Mouse (Mus musculus) thymus, postnatal 25 days (tissue): ENCODE measurements around the gene Syngr2.
"Not testable (repeated sequence)": the region's sequence is repeated elsewhere in the genome, so short reads cannot be mapped to it uniquely, and the experiment has no call there.

ENCODE experiments used
- DNase-seq: peaks from one replicate; pipeline ENCODE4 v3.0.0; 2022

Gene Syngr2

DNA sequence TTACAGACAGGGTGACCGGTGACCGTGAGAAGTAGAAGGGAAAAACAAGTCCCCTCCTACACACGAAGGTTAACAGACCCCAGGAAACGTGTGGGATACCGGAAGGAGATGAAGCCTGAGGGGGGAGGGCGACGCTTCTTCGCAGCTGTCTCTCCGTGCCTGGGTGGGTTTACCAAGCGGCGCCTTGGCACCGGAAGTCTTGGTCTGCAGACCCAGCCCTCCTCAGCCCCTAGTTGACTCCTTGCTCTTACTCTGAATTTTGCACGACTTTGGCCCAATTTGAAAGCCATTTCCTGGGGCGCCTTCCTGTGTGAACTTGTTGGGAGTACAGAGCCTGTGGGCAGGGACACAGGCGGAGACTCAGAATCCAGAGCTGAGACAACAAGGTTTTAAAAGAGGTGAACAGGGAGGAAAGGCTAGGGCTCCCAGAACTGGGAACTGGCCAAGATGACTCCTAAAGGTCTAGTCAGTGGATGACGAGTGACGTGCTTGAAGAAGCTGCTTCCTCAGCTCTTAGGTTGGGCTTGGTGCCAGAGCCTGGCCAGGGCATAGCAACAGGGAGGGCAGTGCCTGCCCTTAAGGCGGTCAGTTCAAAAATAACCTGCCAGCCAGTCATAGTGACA, 28.2 kb upstream of the Syngr2 start:
- peak; percentile 87 for DNase-seq

DNA sequence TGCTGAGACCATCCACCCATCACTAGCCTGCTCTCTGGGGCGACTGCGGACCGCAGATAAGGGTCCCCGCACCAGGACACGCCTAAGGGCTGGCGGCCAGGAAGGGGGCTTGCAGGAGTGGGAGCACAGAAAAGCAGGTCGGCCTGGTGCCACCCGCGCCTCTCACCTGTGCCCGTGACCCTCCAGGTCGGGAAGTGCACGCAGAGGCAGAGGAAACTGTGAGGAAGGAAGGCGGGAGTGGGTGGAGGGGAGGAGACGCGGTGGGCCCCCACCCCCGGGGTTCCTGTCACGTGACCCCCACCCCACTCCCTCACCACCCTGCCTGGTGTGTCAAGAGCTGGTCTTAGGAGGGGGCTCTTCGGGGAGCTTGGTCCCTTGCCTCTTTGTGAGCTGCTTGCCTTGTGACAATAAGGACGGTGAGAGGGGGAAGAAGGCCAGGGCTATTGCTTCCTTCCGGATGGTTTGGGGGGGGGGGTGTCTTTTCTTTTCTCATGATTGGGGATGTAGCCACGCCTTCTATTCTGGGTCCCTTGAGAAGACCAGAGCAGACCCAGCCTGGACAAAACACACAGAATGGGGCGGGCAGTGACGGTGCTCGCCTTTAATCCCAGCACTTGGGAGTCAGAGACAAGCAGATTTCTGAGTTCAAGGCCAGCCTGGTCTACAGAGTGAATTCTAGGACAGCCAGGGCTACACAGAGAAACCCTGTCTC, 27.3 kb upstream of the Syngr2 start, which contains the start of the genes Tmc8 and Tmc6:
Gene Tmc8 (plus strand): TSS at position 84 of the 712 bp plus-strand sequence.
Gene Tmc6 (minus strand): TSS at position 206 of the 712 bp plus-strand sequence.
- DNase-seq, result peak; percentile 92

DNA sequence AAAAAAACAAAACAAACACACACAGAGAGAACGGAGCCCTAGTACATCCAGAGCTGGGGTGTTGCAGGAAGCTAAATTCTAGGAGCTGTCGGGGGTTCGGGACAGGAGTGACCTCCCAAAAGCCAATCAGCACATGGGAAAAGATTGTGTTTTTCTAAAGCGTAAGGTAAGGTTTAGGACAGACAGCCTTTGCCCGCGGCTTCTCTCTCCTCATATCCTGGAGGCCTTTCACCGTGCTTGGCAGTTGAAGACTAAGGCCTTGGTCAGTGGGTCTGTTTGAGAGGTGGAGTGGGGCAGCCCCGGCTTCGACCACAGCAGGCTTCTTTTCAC, 26.8 kb upstream of the Syngr2 start:
- DNase-seq, result no peak

DNA sequence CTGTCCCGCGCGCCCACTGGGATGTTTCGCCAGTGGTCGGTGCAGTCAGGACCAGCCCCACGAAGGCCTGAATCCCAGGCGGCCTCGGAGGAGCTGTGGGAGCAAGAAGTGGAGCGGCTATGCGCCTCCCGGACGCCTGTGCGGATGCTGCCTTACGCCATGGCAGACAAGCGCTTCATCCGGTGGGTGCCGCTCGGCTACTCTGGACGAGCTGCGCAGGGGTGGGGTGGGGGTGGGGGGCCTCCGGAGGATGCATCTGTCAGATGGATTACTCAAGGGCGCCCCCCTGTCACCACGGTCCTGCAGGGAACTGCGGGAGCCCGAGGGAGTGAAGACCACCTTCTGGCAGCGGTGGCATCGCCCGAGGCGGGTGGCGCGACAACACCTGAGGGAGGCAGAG, 26.4 kb upstream of the Syngr2 start:
- peak; percentile 97 for DNase-seq

DNA sequence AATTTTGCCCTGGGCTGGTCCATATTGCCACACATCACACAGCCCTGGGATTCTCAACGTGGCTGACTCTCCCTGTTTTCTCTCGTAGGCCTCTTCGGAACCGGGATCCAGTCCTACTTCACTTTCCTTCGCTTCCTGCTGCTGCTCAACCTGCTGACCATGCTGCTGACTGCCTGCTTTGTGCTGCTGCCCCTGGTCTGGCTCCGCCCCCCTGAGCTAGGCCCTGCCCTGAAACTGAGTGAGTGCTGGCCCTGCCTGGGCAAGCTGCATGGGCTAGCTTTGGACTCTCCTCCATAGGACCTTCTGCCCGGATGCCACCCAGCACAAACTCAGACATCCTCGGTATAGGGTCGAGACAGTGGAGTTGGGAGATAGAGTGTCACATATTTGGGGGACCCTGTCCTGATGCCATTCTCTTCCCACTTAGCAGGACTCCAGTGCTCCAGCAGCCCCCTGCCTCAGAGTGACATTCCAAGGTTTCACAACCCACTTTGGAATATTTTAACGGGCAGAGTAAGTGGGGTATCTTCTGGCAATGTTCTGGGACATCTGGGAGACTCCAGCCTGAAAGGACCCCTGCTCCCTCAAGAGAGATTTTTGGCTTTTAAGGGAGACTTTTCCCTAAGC, 25.7 kb upstream of the Syngr2 start:
- DNase-seq, result peak; percentile 43

DNA sequence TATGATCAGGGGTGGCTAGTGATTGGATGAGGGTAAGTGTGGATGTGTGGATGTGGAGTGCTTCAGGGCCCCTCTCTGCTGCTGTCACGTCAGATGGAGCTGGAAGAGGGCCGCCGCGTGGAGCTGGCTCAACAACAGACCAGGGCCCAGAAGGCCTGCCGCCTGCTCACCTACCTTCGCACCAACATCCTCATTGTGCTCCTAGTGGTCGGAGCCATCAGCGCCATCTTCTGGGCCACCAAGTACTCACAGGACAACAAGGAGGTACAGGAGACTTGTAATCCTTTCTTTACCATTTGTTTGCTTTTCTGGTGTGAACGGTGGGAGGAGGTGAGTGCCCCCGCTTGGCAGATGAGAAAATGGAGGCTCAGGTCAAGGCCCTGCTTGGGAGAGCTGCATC, 23.2 kb upstream of the Syngr2 start:
- DNase-seq, result peak; percentile 81

DNA sequence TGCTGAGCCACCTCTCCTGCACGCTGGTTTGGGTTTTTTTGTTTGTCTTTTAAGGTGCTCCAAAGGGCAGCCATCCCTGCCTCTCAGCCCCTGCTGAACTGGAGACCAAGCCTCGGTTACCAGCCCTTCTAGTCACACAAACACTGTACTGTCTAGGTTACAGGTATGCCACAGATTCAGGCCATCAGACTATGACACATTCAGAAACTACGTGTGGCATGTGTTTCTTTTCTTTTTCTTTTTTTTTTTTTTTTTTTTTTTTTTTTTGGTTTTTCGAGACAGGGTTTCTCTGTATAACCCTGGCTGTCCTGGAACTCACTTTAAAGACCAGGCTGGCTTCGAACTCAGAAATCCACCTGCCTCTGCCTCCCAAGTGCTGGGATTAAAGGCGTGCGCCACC, 21.0 kb upstream of the Syngr2 start:
- not testable (repeated sequence) for DNase-seq

DNA sequence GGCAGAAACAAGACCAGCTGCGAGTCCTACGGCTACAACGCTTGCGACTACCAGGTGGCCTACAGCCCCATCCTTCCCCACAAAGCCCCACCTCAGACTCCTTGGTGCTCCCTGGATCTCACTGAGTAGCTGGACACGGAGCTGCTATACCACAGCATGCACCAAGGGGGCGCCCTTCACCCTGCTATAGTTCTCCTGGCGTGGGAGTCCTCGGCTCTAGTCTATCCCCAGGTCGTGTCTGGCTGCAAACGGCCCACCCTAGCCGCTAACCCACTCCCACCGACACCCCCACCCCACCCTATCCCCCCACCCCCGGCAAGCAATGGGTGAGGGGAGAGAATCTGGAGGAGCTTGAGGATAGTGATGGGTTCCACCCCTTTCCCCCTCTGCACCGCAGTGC, 19.2 kb upstream of the Syngr2 start:
- DNase-seq, result peak; percentile 73

DNA sequence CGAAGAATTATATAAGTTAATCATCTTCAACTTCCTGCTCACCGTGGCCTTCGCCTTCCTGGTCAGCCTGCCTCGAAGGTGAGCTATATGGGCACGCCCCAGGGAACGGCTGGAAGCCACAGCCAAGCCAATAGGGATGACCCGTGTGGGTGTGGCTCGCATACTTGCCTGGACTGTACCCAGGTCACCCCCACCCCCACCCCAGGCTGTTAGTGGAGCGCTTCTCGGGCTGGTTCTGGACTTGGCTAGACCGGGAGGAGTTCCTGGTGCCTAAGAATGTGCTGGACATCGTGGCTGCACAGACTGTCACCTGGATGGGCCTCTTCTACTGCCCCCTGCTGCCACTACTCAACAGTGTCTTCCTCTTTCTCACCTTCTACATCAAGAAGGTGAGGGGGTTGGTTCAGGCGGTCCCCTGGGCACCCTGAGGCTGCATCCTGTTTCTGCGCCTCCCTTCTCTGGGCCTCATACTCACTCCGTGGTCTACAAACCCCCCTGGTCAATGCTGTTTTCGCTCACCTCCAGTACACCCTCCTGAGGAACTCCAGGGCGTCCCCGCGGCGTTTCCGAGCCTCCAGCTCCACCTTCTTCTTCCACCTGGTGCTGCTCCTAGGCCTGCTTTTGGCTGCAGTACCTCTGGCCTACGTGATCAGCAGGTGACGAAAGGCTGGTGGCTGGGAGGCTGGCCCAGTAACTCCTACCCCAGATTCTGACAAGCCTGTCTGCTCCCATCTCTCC, 18.6 kb upstream of the Syngr2 start:
- DNase-seq, result peak; percentile 34

DNA sequence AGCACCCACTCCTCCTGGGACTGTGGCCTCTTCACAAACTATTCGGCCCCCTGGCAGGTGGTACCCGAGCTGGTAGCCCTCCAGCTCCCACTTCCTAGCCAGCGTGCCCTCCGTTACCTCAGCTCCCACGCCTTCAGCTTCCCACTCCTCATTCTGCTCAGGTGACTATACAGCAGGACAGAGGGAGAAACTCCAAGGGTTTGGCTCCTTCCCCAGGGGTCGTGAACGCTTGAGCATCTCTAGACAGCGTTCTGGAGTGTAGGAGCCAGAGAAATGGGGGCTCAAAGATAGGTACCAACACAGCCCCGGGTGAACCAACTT, 18.1 kb upstream of the Syngr2 start:
- no peak for DNase-seq

DNA sequence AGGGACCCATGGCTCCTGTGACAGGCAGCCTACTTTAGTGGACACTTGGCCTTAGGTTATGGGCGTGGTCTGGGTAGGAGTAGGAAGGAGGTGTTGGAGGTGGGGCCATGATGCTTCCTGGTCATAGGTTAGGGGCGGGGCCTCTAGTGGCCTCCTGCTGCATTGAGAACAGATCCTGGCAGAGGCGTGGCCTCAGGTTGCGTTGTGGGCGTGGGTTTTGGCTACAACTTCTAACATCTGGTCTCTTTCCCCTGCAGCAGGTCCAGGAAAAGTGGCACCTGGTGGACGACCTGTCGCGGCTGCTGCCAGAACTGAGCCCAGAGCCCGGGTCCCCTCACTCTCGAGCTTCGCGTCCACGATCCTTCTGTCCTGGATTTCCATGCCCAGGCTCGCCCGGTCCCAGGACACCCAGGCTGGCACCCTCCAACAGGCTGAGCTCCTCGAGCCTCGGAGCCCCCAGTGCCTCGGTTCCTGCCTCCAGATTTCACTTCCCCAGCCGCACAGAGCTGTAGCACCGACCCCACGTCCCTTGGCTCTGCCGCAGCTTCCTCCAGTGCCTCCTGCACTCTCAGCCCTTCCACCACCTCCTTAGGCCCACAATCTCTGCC, 17.1 kb upstream of the Syngr2 start:
- DNase-seq, result peak; percentile 53

DNA sequence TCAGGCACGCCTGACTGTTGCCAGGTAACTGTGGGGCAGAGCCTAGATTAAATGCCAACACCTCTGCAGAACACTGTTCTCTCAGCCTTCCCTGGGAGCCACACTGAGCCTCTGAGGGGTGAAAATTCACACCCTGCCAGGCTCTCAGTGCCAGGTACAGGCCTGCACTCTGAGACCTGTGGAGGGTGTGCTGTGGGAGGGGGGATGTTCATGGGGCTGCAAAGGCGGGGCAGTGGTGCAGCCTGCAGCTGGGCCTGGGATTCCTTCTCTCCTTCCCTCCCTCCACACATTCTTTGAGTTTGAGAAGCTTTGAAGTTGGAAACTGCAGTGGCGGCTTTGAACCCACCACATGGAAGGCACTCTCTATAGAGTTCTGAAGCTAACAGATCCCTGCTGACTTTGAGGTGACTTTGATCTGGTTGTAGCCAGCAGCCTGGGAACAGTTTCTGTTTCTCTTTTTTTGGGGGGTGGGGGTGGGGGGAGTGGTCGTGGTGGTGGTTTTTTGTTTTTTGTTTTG, 15.4 kb upstream of the Syngr2 start:
- peak; percentile 48 for DNase-seq

DNA sequence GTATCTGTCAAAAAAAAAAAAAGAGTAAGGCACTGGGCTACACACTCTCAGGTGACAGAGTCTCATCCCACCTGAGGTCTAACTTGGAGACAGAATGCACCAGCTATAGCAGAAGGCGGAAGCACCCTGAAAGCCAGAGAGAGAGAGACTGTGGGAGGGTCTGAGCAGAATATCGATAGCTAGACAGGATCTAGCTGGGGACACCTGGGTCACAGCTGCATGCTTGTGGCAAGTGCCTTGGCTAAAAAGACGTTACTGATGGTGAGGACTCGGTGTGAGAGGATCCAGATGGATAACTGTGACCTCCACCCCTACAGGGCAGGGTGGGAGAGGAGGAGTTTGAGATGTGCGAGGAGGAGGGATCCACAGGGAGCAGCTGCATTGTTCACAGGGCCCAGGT, 12.5 kb upstream of the Syngr2 start:
- peak; percentile 27 for DNase-seq

DNA sequence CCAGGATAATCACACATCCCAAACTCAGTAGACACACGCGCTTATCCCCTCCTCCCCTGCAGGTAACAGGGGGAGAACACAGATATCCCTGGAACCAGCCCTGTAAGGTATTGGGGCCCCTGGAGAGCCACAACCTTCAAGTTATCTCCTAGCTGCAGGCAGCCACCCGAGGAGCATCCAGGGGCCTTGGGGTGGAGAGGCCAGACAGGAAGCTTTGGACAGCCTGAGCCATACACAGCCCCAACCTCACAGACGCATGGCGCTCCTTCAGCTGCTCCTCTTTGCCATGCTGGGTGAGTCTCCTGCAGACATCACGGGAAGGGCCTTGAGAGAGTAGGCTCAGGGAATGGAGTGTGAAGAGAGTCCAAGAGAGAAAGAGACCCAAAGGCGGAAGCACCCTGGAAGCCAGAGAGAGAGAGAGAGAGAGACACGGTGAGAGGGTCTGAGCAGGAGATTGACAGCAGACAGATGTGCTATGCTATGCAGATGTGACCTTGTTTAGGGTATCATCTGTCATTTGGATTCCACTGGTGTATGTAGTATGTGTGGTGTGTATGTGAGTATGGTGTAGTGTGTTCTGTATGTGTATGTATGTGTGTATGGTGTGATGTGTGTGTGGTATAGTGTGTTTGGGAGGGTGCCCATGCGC, 11.8 kb upstream of the Syngr2 start, which contains the start of gene 6030468B19Rik:
Gene 6030468B19Rik (plus strand): TSS at position 150 of the 649 bp plus-strand sequence.
- DNase-seq, result peak; percentile 21

DNA sequence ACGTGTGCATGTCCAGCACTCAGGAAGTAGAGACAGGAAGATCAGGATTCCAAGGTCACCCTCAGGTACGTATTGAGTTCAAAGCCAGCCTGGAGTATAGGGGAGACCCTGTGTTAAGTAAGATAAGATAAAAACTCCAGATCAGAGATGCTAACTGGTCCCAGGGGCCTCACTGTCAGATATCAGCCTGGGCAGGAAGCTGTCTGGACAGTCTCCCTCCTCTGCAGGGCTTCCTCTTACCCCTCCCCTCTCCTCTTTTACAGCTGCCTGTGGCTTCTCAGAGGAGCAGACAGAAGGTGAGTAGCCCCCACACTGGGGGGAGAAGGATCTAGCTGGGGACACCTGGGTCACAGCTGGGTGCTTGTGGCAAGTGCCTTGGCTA, 11.3 kb upstream of the Syngr2 start:
- peak; percentile 41 for DNase-seq

DNA sequence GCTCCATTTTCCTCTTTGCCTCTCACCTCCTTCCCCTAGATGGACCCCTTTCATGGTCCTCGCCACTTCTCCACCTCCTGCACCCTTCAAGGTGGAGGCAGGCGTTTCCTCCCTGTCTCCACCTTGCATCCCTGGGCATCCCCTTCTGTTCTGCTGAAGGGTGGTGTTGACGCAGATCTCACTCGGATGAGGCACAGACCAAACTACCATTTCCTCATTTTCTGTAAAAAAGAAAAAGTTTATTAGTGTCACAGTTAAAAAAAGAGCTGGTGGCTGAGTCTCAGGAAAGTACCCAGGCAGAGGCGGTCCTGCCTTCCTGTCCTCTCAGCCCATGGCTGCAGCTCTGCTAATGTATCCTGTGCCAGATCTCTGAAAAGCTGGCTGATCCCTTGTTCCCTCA, 10.3 kb upstream of the Syngr2 start:
- no peak for DNase-seq

DNA sequence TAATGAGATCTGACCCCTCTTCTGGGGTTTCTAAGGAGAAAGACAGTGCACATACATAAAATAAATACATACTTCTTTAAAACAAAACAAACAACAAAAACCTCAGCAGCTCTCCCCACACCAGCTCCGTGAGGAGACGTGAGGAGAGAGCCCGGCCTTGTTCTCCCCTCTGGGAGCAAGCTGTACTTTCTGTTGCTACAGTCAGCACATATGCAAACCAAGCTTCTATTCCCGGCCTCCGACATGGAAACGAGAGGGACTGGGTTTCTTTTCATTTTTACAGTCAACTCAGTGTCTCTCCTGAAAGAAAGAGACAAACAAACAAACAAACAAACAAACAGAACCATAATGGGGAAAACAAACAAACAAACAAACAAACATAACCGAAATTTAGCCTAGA, 9.4 kb upstream of the Syngr2 start:
- no peak for DNase-seq

DNA sequence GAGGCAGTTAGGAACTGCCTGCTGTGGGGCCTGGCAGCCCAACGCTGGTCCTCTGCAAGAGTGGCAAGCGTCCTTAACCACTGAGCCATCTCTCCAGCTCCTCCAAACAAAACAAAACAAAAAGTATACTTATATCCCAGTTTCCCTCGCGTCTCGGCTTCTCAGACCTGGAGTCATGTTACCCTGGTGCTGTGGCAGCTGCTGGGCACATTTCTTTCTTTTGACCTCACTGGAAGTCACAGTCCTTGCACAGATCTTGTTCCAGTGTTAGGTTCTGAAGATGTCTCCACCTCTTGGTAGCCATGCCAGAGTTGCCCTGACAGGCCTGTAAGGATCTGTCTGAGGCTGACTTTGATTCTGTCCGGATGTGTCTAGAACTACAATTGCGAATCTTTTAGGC, 7.8 kb upstream of the Syngr2 start:
- DNase-seq, result no peak

DNA sequence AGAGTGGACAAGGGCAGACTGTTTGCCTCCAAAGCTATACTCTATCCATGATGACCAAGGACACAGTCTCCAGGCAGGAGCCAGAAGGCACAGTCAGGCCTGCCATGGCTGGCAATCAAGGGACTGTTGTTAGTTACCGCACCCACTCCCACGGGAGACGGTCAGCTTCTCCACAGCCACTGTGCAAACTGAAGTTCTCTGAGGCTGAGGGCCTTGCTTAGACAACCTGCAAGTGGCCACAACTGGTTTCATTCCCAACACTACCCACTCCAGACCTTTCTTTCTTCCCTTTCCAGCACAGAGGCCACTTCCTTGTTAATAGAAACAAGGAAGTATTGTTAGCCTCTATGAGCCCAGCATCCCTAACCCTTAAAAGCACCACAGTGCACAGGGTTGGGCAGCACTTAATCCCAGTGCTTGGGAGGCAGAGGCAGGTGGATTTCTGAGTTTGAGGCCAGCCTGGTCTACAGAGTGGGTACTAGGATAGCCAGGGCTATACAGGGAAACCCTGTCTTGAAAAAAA, 6.2 kb upstream of the Syngr2 start:
- no peak for DNase-seq

DNA sequence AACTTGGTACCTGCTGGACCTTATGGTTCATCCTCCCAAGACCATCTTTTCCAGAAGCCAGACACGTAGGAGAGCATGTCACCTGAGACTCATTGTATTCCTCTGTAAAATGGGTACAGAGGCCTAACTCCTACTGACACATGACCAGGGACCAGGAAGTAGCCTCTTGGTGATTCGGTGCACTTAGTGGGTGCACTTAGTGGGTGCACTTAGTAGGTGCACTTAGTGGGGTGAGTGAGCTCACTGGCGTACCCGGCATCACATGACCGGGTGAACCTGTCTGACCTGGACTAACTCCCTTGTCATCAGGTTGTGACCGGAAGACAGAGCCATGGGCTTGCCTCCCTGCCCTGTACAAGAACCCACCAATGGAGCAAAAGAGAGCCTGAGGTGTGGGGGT, 2.7 kb upstream of the Syngr2 start:
- DNase-seq, result no peak

DNA sequence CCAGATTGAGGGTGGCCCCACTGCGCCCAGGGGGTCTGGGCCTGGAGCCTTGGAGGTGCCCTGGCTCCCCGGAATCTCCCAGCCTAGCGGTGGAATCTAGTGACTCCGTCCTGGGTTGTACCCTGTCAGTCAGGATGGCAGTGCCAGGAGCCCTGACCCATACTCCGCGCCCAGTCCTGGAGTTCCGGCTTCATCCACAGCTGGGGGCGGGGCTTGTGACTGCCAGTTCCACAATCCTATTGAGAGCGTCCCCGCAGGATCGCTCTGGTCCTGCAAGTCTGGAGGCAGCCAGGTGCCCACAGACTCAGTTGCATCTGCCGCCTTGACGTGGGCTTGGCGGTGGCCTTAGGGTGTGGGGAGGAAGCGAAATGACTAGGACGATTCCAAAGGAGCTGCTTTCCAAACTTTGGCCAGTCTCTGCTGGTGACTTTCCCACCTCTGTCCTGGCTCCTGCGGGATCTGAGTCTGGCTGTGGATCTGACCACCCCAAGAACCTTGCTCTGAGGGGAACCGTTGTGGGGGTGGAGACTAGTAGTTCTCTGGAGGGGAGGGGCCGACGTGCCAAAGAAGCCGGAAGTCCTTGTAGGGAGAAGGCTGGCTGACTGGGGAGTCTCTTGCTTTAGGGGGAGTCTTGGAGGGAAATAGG, 1.1 kb downstream of the Syngr2 start:
- DNase-seq, result peak; percentile 84

DNA sequence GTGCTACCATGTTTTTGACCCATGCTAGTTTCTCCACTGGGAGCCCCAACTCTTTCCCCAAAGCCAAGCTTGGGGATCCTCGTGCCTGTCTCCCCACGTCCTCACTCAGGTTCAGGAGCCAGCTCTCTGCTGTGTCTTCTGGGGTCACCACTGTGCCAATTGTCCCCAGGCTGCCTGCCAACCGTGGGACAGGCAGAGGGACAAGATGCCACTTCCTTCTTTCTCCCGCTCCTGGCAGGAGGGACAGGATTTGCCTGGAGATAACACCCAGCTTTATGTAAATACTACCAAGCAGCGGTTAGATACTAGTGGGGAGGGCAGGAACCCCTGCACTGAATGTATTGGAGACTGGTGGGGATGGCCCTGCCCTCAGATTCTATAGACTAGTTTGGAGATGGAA, 4.4 kb downstream of the Syngr2 start:
- no peak for DNase-seq
